Mouse (Mus musculus): ENCODE data around the gene Dmac2.
"Not testable (repeated sequence)": the region's sequence is repeated elsewhere in the genome, so short reads cannot be mapped to it uniquely, and the experiment has no call there.

The Dmac2 gene

DNA sequence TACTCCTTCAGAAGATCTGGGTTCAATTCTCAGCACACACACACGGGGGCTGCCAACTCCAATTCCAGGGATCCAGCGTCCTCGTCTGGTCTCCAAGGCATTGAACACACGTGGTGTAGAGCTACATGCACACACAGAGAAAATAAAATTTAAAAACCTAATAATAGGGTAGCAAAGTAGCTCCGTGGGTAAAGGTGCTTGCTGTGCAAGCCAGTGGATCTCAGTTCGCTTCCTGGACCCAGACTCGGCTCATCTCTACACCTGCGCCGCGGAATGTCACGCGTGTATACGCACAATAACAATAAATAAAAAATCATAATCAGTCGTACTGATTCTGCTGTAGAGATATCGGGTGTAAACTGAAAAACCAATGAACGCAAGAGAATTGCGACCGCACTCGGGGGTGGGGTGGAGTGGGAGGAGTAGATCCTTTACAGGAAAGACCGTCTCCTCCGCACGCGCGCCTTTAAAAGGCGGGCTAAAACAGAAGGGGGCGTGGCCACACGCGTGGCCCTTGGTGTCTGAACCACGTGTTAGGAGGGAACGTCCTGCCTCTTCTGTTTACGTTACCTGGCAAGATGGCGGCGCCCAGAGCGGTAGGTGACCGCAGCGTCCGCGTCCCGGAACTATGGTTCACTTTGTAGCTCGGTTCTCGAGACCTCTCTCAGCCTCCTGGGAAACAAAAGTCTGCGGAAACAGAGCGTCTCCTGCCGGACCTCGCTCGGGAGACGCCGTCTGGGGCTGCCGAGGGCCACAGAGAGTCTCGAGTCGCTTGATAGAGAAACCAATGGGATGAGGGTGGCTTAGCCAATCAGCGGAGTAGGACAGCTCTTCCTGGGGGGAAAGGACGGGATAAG lies at the start of gene Dmac2:
Dmac2 (plus strand) TSS at position 550 of the 857 bp plus-strand sequence.
- peak; percentile 94 to 95 for DNase-seq

GRCm38 (mm10) chr7:25573806-25574205 lies 45.4 kb upstream of the Dmac2 start:
- DNase-seq = not testable (repeated sequence)

GRCm38 (mm10) chr7:25575105-25575504 lies 44.1 kb upstream of the Dmac2 start:
- DNase-seq = no peak

DNA sequence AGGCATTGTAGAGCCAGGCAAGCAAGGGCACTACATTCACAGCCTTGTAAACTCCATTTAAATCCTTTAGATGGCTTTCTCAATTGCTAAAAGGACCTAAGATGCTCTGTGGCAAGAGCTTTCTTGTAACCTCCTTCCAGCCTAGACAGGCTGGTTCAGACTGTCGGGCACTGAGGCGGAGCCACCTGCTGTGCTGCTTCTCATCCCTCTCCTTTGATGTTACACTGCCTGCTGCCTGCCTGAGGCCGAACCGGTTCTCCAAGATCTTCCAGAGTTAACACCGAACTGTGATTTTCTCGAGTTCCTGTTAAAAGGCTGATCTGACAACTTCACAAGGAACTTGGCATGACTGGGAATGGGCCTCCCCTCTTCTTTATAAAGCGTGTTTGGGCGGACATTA lies 43.3 kb upstream of the Dmac2 start:
- DNase-seq = no peak

DNA sequence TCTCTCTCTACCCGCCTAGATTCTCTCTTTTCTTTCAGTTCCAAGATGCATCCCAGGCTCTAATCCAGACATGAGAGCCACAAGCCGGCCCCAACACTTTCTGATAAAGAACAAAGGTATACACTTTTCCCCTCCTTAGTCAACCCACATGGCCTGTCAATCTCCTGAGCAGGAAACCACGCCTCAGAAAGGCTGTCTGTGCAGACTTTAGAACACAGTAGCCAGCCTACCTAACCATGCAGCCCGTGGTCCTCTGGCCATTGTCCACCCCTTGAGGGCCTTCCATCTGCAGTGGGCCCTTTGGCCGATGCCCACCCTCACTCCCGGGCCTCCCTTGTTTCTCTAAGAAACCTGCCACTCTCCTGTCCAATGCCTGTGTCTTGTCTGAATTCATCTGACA lies 42.9 kb upstream of the Dmac2 start:
- not testable (repeated sequence) for DNase-seq

GRCm38 (mm10) chr7:25576793-25577437 lies 42.3 kb upstream of the Dmac2 start:
- not testable (repeated sequence) for DNase-seq

DNA sequence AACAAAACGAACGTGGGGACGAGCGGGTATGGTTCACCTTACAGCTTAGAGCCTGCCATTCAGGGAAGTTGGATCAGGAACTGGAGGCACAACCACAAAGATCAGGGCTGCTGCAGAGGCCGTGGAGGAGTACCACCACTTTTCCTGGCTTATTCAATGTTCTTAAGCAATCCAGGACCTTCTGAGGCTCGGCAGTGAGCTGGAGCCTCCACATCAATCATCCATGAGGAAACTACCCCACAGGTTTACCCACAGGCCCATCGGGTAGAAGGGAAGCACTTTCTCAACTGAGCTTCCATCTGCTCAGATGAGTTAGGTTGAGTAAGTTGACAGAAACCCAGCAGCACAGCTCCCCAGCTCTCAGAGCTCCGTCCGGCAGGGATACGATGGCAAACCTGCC lies 39.8 kb upstream of the Dmac2 start:
- DNase-seq = no peak

- DNase-seq = no peak
Measured at GRCm38 (mm10) chr7:25582301-25582810, 36.9 kb upstream of the Dmac2 start.

DNA sequence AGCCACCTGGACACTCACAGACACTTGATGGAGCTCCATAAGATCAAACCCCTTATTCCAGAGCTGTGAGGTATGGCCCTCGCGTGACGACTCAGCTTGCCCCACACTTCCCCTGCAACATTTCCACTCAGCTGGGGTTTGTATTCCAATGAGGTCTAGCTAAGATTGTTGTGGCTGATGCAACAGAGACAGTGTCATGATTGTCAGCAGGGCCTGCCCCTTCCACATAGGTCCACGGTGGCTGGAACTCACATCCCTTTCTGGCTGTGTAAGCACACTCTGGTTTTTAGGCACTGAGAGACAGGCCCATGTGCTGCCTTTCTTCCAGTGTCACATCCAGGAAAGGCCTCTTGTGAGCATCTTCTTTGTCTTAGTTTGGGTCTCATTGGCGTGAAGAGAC lies 34.6 kb upstream of the Dmac2 start:
- no peak for DNase-seq

DNA sequence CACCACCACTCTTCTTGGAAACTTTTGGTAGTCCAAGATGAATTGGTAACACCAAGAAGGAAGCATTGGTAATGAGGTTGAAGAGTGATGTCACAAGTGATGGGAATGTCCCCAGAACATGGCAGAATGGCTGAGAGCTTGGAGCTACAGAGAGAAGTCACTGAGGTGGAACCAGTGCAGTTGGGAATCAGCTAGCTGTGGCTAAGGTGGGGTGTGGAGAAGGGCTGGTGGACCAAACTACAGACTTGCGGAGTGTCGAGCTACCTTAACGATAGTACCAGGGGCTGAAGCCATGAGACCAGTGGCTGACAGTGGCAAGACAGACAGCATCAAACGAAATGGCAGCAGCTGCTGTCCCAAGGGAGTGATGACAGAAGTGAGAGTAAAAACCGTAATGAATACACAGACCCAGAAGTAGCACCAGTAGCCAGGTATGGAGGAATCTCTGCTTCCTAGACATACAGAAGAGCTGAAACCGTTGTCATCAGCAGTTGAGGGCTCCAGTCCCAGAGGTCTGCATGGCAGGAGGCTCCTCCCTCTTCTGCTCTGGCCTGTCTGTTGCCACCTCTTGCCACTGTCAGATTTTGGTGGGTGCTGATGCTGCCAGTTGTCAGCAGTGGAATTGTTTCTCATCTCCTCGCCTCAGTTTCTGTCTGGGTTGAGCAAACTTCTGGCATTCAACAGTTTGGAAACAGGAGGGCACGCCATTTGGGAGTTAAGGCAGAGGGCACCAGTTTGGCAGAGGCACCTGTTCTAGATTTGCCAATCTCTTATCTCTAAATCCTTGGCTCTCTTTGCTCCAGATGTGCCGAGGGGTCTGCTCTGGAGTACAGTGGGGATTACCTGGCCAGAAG lies 33.6 kb upstream of the Dmac2 start:
- DNase-seq = no peak

DNA sequence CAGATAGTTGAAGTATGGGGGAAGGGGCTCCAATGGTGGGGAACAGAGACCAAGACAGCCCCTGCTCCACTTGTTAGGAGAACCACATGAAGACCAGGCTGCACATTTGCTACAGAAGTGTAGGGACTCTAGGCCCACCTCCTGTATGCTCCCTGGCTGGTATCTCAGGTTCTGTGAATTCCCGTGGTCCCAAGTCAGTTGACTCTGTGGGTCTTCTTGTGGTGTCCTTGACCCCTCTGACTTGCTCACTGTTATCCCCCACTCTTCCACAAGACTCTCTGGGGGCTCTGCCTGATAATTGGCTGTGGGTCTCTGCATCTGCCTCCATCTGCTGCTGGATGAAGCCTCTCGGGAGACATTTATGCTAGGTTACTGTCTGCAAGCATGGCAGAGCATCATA lies 28.0 kb upstream of the Dmac2 start:
- DNase-seq = no peak

GRCm38 (mm10) chr7:25593859-25594258 lies 25.4 kb upstream of the Dmac2 start:
- DNase-seq = no peak

GRCm38 (mm10) chr7:25599663-25600062 lies 19.6 kb upstream of the Dmac2 start:
- peak; percentile 66 to 79 for DNase-seq

GRCm38 (mm10) chr7:25600666-25601065 lies 18.5 kb upstream of the Dmac2 start:
- DNase-seq = no peak

DNA sequence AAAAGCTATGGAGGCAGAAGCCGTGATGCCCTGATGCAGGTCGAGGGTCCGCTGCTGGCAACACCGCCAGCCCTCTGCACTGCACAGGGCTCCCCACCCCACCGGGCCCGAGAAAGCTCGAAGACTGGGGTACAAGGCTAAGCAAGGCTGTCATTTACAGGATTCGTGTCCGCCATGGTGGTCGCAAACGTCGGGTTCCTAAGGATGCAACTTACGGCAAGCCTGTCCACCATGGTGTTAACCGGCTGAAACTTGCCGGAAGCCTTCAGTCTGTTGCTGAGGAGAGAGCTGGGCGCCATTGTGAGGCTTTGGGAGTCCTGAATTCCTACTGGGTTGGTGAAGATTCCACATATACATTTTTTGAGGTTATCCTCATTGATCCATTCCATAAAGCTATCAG lies 17.9 kb upstream of the Dmac2 start:
- DNase-seq = no peak

- no peak for DNase-seq
Measured at GRCm38 (mm10) chr7:25606625-25607063, 12.6 kb upstream of the Dmac2 start.

- no peak for DNase-seq
Measured at GRCm38 (mm10) chr7:25607196-25607595, 12.0 kb upstream of the Dmac2 start.

DNA sequence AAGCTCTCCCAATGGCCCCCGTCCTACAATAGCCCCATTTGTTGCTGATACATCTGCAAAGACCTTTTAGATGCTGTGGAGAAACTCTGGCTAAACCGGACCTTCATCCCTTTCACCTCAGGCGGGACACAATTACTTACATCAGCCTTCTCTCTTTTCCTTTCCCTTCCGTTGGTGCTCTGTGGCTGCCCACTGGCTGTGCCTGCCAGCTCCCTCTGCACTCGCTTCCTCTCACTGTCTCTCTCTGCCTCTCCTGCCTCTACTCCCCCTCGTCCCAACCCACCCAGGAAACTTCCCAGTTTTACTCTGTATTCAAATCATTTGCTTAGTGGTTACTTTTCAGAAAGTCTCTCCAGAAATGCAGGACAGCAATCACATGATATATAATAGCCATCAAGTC lies 9.2 kb upstream of the Dmac2 start:
- DNase-seq = no peak

DNA sequence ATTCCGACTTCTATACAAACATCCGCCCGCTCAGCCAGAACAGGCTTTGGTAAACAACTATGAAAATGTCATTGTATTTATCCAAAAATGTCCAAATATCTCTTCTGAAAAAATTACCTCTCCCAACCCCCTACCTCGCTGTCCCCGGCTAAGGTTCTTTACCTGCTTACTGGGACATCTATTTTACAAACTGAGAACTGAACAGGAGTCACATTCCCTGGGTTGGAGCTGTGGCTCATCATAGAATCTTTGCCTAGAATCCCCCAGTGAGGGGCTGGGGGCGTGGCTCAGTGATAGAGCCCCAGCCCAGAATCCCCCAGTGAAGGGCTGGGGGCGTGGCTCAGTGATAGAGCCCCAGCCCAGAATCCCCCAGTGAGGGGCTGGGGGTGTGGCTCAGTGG lies 7.7 kb upstream of the Dmac2 start:
- no peak for DNase-seq

- DNase-seq = no peak
Measured at GRCm38 (mm10) chr7:25614086-25614485, 5.1 kb upstream of the Dmac2 start.

DNA sequence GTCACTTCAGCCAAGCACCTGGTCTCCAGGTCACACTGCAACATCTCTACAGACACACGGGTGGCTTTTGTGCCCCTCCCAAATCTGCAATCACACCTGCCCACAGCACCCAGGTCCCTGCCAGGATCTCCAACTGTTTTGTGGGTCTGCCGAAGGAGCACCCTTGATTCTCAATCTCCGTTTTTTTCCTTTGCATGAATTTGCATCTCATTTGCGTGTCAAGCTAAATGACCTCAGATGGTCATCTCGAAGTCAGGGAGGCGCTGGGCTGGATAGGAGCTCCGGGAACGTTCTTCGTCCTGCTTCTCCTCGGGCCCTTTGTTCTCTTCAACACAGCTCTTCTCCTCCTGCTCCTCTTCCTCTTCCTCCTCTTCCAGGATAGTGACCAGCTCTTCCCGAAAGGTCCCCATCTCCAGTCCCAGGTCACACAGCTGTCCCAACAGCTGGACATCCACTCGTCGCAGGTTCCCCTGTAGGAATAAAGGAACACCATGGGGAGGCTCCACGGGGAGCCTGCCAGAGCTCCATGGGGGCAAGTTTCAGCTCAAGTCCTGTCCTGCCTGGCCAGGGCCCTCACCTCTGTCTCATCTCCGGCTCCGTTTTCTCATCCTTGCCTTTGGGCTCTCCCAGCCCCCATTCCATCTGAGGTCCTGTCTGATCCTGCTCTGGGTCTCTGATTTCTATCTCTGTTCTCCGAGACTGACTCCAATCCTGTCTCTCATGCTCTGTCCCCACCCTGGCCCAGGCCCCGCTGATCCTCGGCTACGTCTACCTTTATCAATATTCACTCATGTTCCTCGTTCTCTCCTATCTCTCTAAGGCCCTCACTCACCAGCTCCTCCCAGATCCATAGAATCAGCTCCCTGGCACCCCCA lies 4.1 kb upstream of the Dmac2 start:
- no peak for DNase-seq

- DNase-seq = no peak
Measured at GRCm38 (mm10) chr7:25615706-25616011, 3.6 kb upstream of the Dmac2 start, which contains the start of gene Erich4. Gene Erich4, minus strand, starts transcription at chr7:25615892.

All from cerebellum, postnatal 36 days (tissue).